Mouse (Mus musculus) left cerebral cortex, adult 18-20 months (tissue): ENCODE results near the gene Snrpc. TPM values are rescaled to one million over a fixed set of nuclear protein-coding genes. Genes with fewer than 3 reads are reported as not detected.
"Not testable (repeated sequence)": the region's sequence is repeated elsewhere in the genome, so short reads cannot be mapped to it uniquely, and the experiment has no call there.

ENCODE experiments used
- DNase-seq, 2 experiments: peaks; one replicate each; pipeline ENCODE4 v3.0.0; 2021 to 2022; ENCODE audit warnings: low spot score in 2 of 2, mixed read lengths in 1 of 2
- long read RNA-seq, 2 experiments: library from polyadenylated mRNA; stranded (forward); transcript quantifications; one replicate each; pipeline ENCODE4 v2.0.0; 2021
- total RNA-seq, 2 experiments: library from RNA; stranded (reverse); gene quantifications; 2 replicates each; pipeline ENCODE4 v1.2.3; 2021

Gene Snrpc
- 10 to 100 TPM; 43.5 to 44.7 TPM for total RNA-seq
- long read RNA-seq, experiment 1, transcript Snrpc-201 (6 exons, 758 nt): major isoform, 28 of 32 reads
- long read RNA-seq, experiment 1, partial matches to known transcripts: 3 of 32 reads
- long read RNA-seq, experiment 1, other reads (novel, unspliced or antisense): 0 of 32 reads
- long read RNA-seq, experiment 2, transcript Snrpc-201 (6 exons, 758 nt): major isoform, 17 of 20 reads
- long read RNA-seq, experiment 2, partial matches to known transcripts: 2 of 20 reads
- long read RNA-seq, experiment 2, other reads (novel, unspliced or antisense): 0 of 20 reads

DNA sequence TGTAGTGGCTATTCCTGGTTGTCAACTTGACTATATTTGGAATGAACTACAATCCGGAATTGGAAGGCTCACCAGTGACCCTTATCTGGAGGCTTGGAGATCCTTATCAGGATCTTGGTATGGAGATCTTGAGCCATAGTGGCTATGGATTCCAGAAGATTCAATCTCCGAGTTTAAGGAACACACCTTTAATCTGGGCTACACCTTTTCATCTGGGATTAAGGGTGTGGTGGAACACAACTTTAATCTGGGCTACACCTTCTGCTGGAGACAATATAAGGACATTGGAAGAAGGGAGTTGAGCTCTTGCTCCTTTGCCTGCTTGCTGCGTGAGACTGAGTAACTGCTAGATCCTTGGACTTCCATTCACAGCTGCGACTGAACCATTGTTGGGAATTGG, at the start of gene Snrpc:
Snrpc (plus strand) TSS at position 301 of the 400 bp plus-strand sequence.
- not testable (repeated sequence) for DNase-seq

GRCm38 (mm10) chr17:27788456-27789172, 49.3 kb upstream of the Snrpc start:
- no peak for DNase-seq

- no peak for DNase-seq
Observed at GRCm38 (mm10) chr17:27790015-27790414, 47.9 kb upstream of the Snrpc start.

- DNase-seq: no peak
Observed at GRCm38 (mm10) chr17:27790976-27791375, 47.0 kb upstream of the Snrpc start.

DNA sequence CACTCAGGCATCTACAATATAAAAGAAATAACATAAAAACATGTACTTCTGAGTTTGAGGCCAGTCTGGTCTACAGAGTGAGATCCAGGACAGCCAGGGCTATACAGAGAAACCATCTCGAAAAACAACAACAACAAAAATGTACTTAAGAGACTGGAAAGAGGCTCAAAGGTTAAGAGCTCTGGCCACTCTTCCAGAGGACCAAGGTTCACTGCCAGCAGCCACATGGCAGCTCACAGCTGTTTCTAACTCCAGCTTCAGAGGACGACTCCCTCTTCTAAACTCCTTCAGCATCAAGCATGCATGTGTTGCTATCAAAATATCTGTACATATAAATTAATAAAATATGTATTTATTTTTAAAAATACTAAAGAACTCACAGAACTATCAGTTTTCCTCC, 46.4 kb upstream of the Snrpc start:
- no peak for DNase-seq

- DNase-seq: no peak
Observed at GRCm38 (mm10) chr17:27792516-27792915, 45.4 kb upstream of the Snrpc start.

- no peak for DNase-seq
Observed at GRCm38 (mm10) chr17:27793144-27793543, 44.8 kb upstream of the Snrpc start.

DNA sequence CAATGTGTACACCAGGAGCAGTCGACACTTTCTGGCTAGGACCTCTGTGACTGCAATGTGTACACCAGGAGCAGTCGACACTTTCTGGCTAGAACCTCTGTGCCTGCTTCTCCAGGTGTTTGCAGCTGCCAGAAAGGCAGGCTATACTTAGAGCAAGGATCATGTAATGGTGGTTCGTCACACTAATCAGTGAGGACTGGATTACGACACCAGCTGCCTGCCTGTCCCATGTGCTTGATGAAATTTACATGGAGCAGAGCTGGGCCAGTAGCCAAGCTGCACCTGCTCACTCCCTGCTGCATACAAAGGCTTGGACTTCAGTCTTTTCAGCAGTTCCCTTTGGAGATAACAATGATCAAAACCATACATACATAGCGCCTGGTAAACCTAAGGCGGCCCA, 41.2 kb upstream of the Snrpc start:
- DNase-seq: no peak

DNA sequence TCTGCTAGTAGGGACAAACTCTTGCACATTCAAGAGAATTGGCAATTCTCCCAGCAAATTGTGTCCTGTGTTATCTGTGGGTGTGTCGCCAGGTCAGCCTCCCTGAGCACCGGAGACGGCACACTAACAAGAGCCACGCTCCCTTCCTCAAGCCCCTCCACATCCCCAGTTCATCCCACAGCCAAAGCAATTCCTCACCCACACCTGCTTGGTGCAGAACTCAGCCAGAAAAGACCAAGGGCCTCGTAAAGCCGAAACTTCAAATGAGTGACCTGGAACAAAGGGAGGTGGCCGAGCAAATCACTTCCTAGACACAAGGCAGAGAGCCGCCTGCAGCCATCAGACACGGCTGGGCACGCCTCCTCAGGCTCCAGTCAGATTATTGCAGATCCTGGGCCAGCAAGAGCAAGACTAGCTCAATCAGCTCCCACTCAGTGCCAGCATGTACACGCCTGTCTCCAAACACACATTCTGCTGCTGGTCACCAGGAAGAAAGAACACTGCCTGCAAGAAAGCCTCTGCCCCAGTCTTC, 40.5 kb upstream of the Snrpc start:
- DNase-seq: peak; percentile 26 to 53

DNA sequence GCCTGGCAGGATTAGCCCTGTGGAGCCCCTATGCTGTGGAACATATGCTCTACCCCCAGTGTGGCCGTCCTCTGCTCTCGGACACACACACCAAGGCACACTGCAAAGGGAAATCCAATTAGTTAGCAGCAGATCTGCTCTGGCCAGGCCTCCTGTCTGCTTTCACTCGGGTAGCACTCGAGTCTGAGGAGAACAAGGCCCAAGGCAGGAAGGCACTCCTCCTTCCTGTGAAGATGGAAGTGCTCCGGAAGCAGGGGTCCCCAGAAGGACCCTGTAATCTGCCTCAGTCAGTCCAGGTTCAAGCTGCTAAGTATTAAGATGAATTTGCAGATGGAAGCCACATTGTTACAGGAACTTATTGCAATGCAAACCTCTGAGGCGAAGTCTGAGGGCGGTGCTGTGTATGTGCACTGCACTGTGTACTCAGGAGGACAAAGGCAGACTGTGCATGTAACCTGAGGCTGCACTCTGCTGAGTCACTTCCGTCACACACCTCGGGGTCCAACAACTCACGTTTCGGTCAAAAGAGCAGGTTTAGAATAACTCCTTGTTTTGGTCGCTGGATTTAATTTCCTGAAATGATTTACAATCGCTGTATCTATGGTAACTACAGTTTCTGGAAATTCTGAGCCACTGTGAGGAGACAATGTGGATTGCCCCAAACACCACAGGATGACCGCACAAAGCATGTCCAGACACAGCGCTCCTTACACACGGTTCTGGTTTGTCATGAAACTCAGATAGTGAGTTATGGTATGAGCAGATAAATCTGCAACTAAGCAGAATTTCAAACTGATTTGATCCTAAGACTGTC, 38.0 kb upstream of the Snrpc start:
- DNase-seq: no peak

- no peak for DNase-seq
Observed at GRCm38 (mm10) chr17:27800710-27801648, 37.0 kb upstream of the Snrpc start.

- no peak for DNase-seq
Observed at GRCm38 (mm10) chr17:27803752-27804151, 34.2 kb upstream of the Snrpc start.

- DNase-seq: no peak
Observed at GRCm38 (mm10) chr17:27804156-27804690, 33.7 kb upstream of the Snrpc start.

- no peak for DNase-seq
Observed at GRCm38 (mm10) chr17:27804803-27805770, 32.9 kb upstream of the Snrpc start.

DNA sequence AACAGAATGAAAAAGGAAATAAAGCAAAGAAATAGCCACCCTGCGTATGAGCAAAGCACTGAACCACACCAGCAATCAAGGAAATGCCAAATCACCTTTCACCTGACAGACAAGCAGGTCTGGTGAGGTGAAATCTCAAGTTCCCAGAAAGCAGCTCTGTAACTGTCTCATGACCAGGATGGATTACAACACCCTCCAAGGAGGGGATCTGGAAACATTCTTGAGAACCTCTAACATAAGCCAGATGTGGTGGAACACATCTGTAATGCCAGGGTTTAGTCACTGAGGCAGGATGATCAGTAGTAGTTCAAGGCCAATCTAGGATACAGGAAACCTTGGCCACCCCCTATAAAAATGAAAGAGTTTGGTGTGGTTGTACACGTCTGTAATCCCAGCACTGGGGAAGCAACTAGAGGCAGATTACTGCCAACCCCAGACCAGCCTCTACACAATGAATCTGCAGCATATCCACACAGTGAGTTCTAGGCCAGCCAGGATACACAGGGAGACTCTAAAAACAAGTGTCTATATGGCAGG, 30.3 kb upstream of the Snrpc start:
- DNase-seq: no peak

DNA sequence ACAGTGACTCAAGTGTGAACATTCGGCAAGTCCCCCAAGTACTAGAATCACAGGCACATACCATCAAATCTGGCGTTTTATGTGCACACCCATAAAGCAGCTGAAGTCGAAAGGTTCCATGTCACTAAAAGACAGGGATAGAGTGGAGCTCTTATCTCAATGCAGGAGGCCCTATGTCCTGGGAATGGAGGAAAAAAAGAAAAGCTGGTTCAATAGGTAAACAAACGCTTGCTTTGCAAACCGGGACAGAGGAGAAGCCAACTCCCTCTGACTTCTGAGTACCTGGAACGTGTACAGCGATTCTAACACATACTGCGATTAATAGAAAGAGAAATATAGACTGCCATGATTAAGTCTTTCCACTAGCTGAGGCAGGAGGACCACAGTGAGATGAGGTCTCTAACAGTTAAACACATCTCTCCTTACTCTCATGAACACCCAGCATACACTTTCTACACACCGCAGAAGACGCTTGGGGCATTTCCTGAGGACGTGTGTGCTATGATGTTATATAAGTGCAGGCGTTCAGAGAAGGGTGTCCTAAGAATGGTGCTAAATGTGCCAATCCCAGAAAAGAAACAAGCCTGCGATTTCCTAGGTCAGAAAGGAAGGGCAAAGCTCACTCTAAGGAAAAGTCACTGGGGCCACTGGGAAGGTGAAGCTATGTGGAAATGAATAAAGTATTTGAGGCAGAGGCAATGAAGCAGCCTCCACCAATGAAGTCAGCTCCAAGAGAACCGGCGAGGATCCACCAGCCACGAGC, 27.2 kb upstream of the Snrpc start:
- no peak for DNase-seq

GRCm38 (mm10) chr17:27811980-27812379, 26.0 kb upstream of the Snrpc start:
- DNase-seq: no peak

GRCm38 (mm10) chr17:27814606-27815005, 23.3 kb upstream of the Snrpc start:
- no peak for DNase-seq
